Mouse (Mus musculus): ENCODE results near the gene Krba1.
A peak's percentile ranks its signal among the peaks of the same experiment; 100 is the strongest.

Krba1 gene

DNA sequence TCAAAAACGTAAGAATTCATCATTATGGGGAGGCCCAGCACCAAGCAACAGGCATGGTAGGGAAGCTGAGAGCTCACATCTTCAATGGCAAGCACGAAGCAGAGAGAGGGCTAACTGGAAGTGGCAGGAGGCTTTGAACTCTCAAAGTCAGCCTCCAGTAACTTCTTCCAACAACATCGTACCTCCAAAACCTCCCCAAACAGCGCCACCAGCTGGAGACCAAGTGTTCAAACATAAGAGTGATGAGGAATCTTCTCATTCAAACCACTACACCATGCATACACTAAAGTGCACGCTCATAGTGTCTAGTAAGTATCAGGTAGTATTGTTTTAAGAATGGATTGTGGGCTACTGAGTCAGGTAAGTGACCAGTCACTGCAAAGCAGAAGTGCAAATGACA lies 28.7 kb downstream of the Krba1 start:
- DNase-seq (ENCODE audit: low read depth, low spot score) = peak; percentile 24

- DNase-seq (ENCODE audit: low read depth, low spot score) = no peak
These were observed 31.6 kb downstream of the Krba1 start for GRCm38 (mm10) chr6:48426956-48427355.

GRCm38 (mm10) chr6:48428769-48429557 lies 33.6 kb downstream of the Krba1 start:
- DNase-seq (ENCODE audit: low read depth, low spot score) = no peak

- no peak for DNase-seq (ENCODE audit: low read depth, low spot score)
These were observed 35.4 kb downstream of the Krba1 start for GRCm38 (mm10) chr6:48430748-48431147.

DNA sequence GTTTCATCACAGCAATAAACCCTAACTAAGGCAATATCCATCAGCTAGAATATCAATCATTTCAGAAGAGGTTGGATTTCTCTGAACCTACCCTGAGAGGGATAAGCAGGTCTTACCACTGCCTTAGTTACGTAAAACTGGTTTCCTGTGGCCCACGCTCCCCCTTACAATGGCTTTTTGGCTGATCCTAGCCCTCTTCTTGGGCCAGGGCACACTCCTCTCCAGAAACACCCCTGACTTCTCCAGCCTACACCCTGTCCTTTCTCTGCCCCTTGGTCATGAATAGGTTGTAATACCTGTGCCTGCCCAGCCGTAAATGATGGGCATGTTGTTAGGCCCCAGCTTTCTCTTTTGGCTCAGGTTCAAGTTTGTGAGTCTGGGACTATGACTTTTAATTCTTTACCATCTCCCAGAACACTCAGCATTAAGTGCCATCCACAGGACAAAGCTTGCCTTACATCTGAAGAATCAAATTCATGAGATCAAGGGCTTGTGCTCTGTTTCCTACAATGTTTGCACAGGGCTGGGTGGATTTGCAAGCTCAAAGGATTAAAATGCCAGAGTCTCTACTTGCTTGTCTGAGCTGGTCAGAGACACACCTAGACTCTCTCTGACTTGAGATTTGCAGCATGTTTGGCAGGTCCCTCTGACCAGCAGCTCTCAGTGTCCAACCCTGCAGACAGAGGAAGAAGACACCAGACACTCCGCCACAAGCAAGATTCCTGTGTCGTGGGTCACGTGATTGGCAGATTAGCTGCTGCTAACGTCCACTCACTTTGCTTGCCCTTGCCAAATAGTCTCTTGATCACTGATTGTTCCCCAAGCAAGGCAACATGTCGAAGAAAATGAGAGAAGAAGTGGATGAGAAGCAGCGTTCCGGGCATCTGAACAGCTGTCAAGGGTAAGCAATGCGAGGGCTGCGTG lies 37.8 kb downstream of the Krba1 start:
- no peak for DNase-seq (ENCODE audit: low read depth, low spot score)

- DNase-seq (ENCODE audit: low read depth, low spot score) = no peak
These were observed 39.3 kb downstream of the Krba1 start for GRCm38 (mm10) chr6:48434651-48435050.

GRCm38 (mm10) chr6:48435111-48435510 lies 39.7 kb downstream of the Krba1 start:
- no peak for DNase-seq (ENCODE audit: low read depth, low spot score)

DNA sequence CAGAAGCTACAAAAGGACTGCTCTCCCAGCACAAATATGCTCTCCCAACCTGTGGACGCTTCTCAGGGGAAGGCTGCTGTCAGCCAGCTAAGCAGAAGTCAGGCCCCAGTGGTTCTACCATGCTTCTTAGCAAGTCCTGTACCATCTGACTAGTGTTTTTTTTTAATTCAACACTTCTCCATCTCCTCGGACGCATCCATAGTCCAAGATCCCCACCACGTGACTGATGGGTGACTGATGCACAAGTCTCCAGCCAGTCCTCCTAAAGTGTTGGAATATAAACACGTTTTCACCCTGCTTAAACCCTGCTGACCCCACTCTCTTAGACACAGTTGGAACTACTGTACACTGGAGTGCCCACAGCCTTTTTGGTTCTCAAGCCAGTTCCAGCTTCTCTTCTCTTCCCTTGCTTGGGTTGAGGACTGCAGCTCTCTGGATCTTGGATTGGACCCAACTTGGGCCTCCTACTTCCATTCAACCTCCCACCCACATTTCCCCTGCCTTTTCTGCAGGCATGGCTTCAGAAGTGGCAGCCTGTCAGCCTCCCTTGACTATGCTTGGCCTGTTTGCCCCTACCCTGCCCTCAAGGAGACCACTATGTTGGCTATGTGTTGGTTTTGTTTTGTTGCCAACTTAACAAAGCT lies 40.4 kb downstream of the Krba1 start:
- no peak for DNase-seq (ENCODE audit: low read depth, low spot score)

DNA sequence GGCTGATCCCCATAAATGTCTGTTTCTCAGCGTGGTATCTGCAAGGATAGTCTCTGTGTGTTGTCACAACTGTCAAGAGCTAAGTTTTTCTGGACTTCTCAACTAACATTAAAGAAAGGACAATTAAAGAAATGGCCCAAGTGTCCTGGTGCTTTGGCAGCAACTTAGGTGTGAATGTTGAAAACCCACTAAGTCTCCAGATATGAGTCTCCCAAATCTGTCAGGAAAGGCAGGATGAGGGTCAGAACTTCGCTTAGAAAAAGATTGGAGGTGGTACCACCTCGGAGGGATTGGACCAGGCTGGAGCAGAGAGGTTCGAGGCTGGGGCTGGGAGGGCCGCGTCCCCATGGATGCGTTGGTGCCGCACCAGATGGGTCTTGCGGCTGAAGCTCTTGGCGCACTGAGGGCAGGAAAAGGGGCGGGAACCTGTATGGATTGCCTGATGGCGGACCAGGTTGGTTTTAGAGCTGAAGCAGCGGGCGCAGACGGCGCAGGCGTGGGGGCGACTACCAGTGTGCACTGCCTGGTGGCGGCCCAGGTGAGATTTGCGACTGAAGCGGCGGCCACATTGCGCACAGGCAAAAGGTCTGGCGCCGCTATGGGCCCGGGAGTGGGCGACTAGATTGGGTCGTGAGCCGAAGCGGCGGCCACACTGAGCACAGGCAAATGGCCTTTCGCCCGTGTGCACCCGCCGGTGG lies 42.4 kb downstream of the Krba1 start:
- DNase-seq (ENCODE audit: low read depth, low spot score) = no peak

- DNase-seq (ENCODE audit: low read depth, low spot score) = no peak
These were observed 43.2 kb downstream of the Krba1 start for GRCm38 (mm10) chr6:48438475-48439125.

GRCm38 (mm10) chr6:48439654-48440053 lies 44.3 kb downstream of the Krba1 start:
- no peak for DNase-seq (ENCODE audit: low read depth, low spot score)

- DNase-seq (ENCODE audit: low read depth, low spot score) = peak; percentile 22
These were observed 45.1 kb downstream of the Krba1 start for GRCm38 (mm10) chr6:48440306-48441014.

GRCm38 (mm10) chr6:48443592-48444309 lies 48.4 kb downstream of the Krba1 start:
- DNase-seq (ENCODE audit: low read depth, low spot score) = peak; percentile 94

DNA sequence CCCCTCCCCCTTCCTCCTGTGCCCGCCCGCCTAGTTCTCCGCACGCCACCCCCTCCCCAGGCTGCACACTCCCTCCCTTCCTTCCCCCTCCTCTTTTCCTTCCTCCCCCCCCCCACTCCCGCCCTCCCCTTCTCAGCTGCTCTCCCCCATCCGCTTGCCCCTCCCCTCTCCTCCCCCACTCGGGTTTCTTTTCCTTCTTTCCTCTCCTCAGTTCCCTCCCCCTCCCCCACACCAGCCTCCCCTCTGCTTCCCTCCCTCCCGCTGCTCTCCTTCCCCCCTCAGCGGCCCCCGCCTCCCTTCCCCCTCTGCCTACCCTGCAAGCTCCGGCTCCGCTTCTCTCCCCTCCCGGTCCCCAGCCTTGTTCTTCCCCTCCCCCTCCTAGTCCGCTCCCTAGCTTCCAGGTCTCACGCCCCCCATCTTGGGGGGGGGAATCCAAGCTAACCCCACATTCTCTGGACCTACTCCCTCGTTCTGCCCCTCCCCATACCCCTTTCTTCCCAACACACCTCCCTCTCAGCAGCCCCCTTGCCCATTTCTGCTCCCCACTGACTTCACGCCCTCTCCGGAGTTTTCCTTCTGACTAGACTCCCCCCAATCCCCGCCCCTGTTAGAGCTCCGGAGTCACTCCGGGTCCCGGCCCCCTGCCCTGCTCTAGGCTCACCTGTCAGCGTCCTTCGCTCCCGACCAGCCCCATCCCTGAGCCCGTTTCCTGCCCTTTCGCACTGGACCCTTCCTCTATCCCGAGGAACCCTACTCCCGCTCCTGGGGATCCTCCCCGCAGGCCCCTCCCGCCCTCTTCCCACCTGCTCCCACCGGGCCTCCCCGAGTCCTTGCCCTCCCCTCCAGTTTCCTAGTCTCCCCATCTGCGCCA lies 49.2 kb downstream of the Krba1 start:
- no peak for DNase-seq (ENCODE audit: low read depth, low spot score)

DNA sequence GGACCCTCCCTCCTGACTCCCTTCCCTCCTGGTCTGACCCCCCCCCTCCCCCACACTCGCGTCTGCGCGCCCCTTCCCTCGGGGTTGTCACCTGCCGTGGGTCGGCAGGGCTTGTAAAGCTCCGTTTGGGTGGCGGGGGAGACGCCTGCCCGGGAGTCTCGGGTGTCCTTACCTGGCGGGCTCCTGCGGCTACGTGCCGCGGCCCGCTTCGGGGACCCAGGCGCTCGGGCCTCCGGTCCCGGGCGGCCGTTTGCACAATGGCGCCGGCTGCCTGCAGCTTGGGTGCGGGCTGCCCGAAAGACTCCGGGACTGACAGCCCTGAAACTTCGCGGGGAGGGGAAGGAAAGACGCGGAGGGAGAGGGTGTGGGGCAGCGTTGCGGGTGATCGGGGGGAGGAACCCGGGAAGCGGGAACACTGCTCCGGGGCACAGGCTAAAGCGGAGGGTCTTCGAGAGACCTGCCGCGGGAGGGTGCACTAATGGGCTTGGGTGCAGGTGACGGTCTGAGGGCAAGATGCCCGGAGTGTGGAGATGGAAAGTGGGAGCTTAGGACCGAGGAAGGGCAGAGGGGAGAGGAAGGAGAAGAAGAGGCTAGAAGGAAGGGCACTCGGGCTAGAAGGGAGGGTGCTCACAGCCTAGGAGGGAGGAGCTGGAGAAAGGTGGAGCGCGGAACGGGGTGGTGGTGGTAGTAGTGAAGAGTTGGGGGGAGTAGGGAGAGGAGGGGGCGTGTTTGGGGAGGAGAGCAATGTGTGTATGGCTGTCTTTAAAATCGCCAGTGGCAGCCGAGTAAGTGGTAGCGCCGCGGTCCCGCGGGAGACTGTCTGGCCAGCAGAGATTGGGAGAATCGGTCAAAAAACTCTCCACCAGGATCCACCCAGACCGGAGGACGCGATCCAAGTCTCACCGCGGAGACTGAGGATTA lies 50.1 kb downstream of the Krba1 start, which contains the start of gene Zfp467:
TSS of gene Zfp467 (minus strand) at position 645 of the 921 bp plus-strand sequence.
- peak; percentile 61 for DNase-seq (ENCODE audit: low read depth, low spot score)

- DNase-seq (ENCODE audit: low read depth, low spot score) = no peak
These were observed 50.9 kb downstream of the Krba1 start for GRCm38 (mm10) chr6:48446256-48446655.

GRCm38 (mm10) chr6:48446896-48447295 lies 51.5 kb downstream of the Krba1 start:
- no peak for DNase-seq (ENCODE audit: low read depth, low spot score)

All from CD4-positive, CD25-positive, alpha-beta regulatory T cell, adult 2 months (primary cell).